Comparison of ENCODE assay signal across 7 mouse cellular contexts in the genomic region with DNA sequence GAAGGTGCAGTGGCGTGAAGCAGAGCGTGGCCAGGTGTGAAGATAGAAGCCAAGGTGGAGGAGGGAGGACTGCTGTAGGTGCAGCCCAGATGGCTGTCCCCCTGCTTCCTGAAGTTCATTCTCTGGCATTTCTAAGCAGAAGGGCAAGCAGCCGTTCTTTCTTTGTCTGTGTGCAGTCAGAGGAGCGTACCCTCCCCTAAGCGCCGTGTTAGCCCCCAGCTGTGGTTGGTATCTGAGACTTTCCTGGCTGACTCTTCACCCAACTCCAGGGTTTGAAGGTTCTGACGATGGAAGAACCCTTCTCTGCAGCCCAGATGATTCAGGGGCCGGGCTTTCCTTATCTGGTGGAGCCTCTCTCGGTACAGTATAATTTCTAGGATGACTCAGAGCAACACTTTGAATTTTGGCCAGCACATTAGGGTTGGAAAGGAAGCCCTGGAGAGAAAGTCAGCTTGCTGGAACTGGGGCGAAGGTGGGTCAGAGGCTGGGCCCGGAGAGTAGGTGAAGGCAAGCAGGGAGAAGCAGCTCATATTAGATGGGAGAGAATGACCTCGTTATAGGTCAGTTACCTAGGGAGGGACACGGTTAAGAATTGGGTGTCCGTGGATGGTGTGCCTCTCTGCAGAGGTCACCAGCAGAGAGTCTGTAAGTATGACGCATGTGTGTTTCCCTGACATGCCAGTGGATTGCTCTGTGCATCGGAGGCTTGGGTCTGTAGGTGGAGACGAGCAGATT. TPM values are rescaled to one million over a fixed set of nuclear protein-coding genes. Genes with fewer than 3 reads are reported as not detected.
A peak's percentile ranks its signal among the peaks of the same experiment; 100 is the strongest.
DNase-seq lines count a peak whose midpoint lies in the region; TF ChIP-seq lines count a peak whose summit lies in the region.

No protein-coding gene starts in this region.

- H3K27ac ChIP-seq in heart, embryonic 10.5 days = peak overlapping the region; percentile 82
- peak overlapping the region; percentile 74 for H3K27ac ChIP-seq in small intestine, adult 2 months (ENCODE audit: insufficient read depth, low read depth, low read length)

- DNase-seq in spleen, postnatal 36 days (ENCODE audit: low spot score in 2 of 2) = peak; percentile 10 to 39
- no peak for DNase-seq in spleen, postnatal 4 days (ENCODE audit: low spot score in 2 of 2)
- DNase-seq in c-Kit-positive CD71-positive TER-119-positive erythroid progenitor cells, embryonic 14.5 days (ENCODE audit: low spot score) = peak; percentile 53
- DNase-seq in heart, embryonic 10.5 days (ENCODE audit: low spot score) = no peak
- DNase-seq in liver = peak; percentile 37
- DNase-seq in layer of hippocampus, postnatal 25 days (ENCODE audit: extremely low spot score in 1 of 2, low spot score in 1 of 2) = no peak

- H3K36me3 ChIP-seq in heart, embryonic 10.5 days = peaks cover 5% of the 10 kb centered on the region; the same call in 1 of the 2 replicates
- no peaks in the 10 kb centered on the region for H3K36me3 ChIP-seq in small intestine, adult 2 months (ENCODE audit: control insufficient read depth, insufficient read depth, low read length)

- H3K27me3 ChIP-seq in heart, embryonic 10.5 days (ENCODE audit: insufficient read depth, poor library complexity, severe bottlenecking) = no peaks in the 10 kb centered on the region
- no peaks in the 10 kb centered on the region for H3K27me3 ChIP-seq in small intestine, adult 2 months (ENCODE audit: control insufficient read depth, insufficient read depth, low read length)

- 54% methylated on average over 17 of the region's 17 CpGs for WGBS in heart, embryonic 10.5 days
- 19% methylated on average over 17 of the region's 17 CpGs for WGBS in small intestine, adult 2 months

- no peak for TF ChIP-seq POLR2A in small intestine, adult 2 months (IDR thresholded peaks at IDR 0.05; ENCODE audit: low read depth, low read length)

- no peak for TF ChIP-seq CTCF in small intestine, adult 2 months (IDR thresholded peaks at IDR 0.05; ENCODE audit: extremely low read depth, insufficient read length, insufficient replicate concordance, low read depth, low read length)

- no peak overlapping the region; the same call in 1 of the 2 replicates for H3K4me3 ChIP-seq in heart, embryonic 10.5 days
- H3K4me3 ChIP-seq in small intestine, adult 2 months (ENCODE audit: low read depth, low read length) = peak overlapping the region; percentile 20; the same call in 1 of the 2 replicates

- no peaks in the 10 kb centered on the region for H3K9me3 ChIP-seq in heart, embryonic 10.5 days

- peaks cover 79% of the 10 kb centered on the region for H3K4me1 ChIP-seq in heart, embryonic 10.5 days
- H3K4me1 ChIP-seq in small intestine, adult 2 months (ENCODE audit: control insufficient read depth, insufficient read depth, insufficient read length, low read length) = peaks cover 34% of the 10 kb centered on the region

RNA-seq across cellular contexts. Expression of a gene that starts 23.9 kb away (rescaled TPM):
- polyA plus RNA-seq in heart, embryonic 10.5 days (2016; fragmentation: Nextera tagmentation; extraction: Ambion mirVana) = 14.6 and 16.0 TPM in 2 replicates
- 16.6 and 34.6 TPM in 2 replicates for polyA plus RNA-seq in small intestine, adult 2 months (2012; rRNA removed)
- total RNA-seq in layer of hippocampus, postnatal 25 days (2021) = 10 to 100 TPM; 56.9 to 62.9 TPM

Comparison
In these comparisons a context has a peak if more than half of its experiments do, and no peak if none do; other contexts are left out.
1. DNase-seq: peak in spleen, postnatal 36 days (2 of 2), c-Kit-positive CD71-positive TER-119-positive erythroid progenitor cells, embryonic 14.5 days (single experiment) and liver (single experiment); none in spleen, postnatal 4 days (0 of 2), heart, embryonic 10.5 days (single experiment) and layer of hippocampus, postnatal 25 days (0 of 2).